Mouse (Mus musculus) limb, embryonic 14.5 days (tissue): ENCODE measurements at regions not wholly inside any gene's neighbourhood (a gene's known extent, or its start where the extent isn't known, plus 50 kb on each side); places are given as distances from the start of the nearest gene placed in this dataset.

Source experiments
- ATAC-seq: fragments of 200-750 bp; cut with Nextera tagmentation; 2 replicates; pipeline ENCODE4 v1.8.0; 2017; ENCODE audit warnings: low read depth, moderate number of reproducible peaks, moderate TSS enrichment; ENCODE audit not compliant: low FRiP score
- DNase-seq: peaks from one replicate; pipeline ENCODE4 v3.0.0-alpha.2; 2015; ENCODE audit warnings: low spot score
- H3K27ac ChIP-seq: fragments of 300-500 bp; sonication (generic); replicated peaks from 2 replicates; pipeline ENCODE4 v1.5.1; 2014; ENCODE audit warnings: low read depth, mild to moderate bottlenecking, low read length, moderate library complexity, mixed read lengths
- H3K27me3 ChIP-seq: fragments of 300-500 bp; sonication (generic); 2 replicates; pipeline ENCODE4 v1.6.1; 2014; ENCODE audit warnings: low read length, mixed read lengths; ENCODE audit not compliant: control insufficient read depth, insufficient read depth
- H3K36me3 ChIP-seq: fragments of 300-500 bp; sonication (generic); 2 replicates; pipeline ENCODE4 v1.6.1; 2014; ENCODE audit warnings: mild to moderate bottlenecking, low read length, moderate library complexity, mixed read lengths; ENCODE audit not compliant: control insufficient read depth, insufficient read depth
- H3K4me1 ChIP-seq: fragments of 300-500 bp; sonication (generic); 2 replicates; pipeline ENCODE4 v1.6.1; 2014; ENCODE audit warnings: antibody characterized with exemption, low read length, mixed read lengths; ENCODE audit not compliant: control insufficient read depth, insufficient read depth
- H3K4me2 ChIP-seq: fragments of 300-500 bp; sonication (generic); replicated peaks from 2 replicates; pipeline ENCODE4 v1.6.1; 2014; ENCODE audit warnings: low read depth, mild to moderate bottlenecking, low read length, moderate library complexity; ENCODE audit not compliant: severe bottlenecking
- H3K4me3 ChIP-seq: fragments of 300-500 bp; sonication (generic); replicated peaks from 2 replicates; pipeline ENCODE4 v1.5.1; 2014; ENCODE audit warnings: low read length
- H3K9ac ChIP-seq: fragments of 300-500 bp; sonication (generic); 2 replicates; pipeline ENCODE4 v1.6.1; 2014; ENCODE audit warnings: mild to moderate bottlenecking, low read depth, low read length, moderate library complexity; ENCODE audit not compliant: severe bottlenecking
- H3K9me3 ChIP-seq: fragments of 300-500 bp; sonication (generic); 2 replicates; pipeline ENCODE4 v1.6.1; 2016; ENCODE audit warnings: low read length; ENCODE audit not compliant: control insufficient read depth
- POLR2A ChIP-seq: fragments of 200-500 bp; IDR thresholded peaks from 2 replicates; pipeline ENCODE4 v1.8.0; 2012; ENCODE audit warnings: inconsistent platforms, mild to moderate bottlenecking, moderate library complexity, borderline replicate concordance; ENCODE audit not compliant: insufficient read depth, insufficient read length; ENCODE audit errors: extremely low read depth
- WGBS: fragments of 180-500 bp; shearing (Covaris S2); extraction: QIAGEN DNeasy Blood & Tissue Kit; methylation state at CpG from one replicate; pipeline ENCODE4 v1.1.7; 2014; 5-methylcytosine and 5-hydroxymethylcytosine counted together

DNA sequence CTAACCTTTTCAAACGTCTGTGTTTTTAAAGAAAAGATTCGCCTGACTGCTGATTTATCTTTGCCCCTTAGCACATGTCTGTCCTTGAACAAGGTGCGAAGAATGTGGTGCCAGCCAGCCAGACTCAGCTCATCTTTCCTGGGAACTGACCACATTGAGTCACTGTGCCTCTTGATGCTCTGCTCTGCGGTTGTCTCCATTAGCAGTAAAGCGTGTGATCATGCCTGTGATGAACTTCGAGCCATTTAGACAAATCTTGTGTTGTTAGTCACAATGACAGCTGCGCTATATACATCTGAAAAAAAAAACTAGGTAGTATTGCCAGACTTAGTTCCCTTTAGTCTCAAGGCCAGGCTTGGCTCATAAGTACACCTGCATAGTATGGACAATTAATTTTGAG, 140.1 kb downstream of the Fam43a start:
- TF ChIP-seq POLR2A: no peak
- Histone ChIP-seq H3K4me1 (peaks cover 26% of the 10 kb centered on the region), H3K36me3 (no peaks in the 10 kb centered on the region), H3K9me3 (no peaks in the 10 kb centered on the region), H3K27ac (no peak overlapping the region), H3K4me2 (no peak overlapping the region), H3K27me3 (no peaks in the 10 kb centered on the region), H3K4me3 (no peak overlapping the region), H3K9ac (no peak overlapping the region)
- 61% methylated on average over 7 of the region's 7 CpGs for WGBS
- no peak for ATAC-seq
- DNase-seq: no peak

DNA sequence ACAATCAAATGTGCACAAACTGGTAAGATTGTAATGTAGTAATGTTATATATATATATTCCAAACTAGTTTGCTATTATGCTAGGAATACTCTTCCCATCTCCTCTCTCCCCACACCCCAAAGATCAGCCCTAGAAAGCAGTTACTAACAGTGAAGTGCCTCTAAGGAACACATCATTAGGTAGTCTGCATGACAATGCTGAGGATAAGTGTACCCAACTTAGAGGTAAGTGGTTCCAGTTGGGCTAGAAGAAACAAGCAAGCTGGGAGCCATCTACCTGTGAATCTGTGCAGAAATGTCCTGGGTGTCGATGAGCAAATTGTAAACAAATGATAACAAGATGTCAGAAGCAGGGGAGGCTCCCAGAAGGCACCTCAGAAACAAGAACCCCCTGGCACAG, 141.7 kb downstream of the Fam43a start:
- Histone ChIP-seq H3K27me3 (no peaks in the 10 kb centered on the region), H3K4me3 (no peak overlapping the region), H3K9ac (no peak overlapping the region), H3K4me2 (no peak overlapping the region), H3K36me3 (no peaks in the 10 kb centered on the region), H3K9me3 (no peaks in the 10 kb centered on the region), H3K4me1 (peaks cover 26% of the 10 kb centered on the region), H3K27ac (no peak overlapping the region)
- no peak for ATAC-seq
- DNase-seq: no peak
- no peak for TF ChIP-seq POLR2A
- WGBS: 48% methylated on average over 1 of the region's 1 CpGs

DNA sequence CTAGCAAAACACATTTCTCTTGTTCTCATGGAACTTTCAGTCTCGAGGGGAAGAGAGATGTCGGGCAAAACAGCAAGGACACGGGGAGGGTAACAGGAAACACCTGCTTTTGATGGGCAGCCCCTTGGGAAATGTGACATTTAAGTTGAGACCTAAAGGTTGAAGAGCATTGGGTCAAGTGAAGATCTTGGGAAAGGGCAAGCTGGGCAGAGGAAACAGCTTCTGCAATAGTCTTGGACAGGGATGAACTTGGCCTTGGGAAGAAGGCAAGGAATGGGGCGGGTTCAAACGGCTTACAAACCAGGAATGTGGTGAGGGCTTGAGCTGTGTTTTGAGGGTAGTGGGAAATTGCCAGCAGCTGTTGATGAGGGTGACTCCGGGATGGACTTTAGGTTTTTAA, 143.0 kb downstream of the Fam43a start:
- WGBS: 56% methylated on average over 6 of the region's 6 CpGs

DNA sequence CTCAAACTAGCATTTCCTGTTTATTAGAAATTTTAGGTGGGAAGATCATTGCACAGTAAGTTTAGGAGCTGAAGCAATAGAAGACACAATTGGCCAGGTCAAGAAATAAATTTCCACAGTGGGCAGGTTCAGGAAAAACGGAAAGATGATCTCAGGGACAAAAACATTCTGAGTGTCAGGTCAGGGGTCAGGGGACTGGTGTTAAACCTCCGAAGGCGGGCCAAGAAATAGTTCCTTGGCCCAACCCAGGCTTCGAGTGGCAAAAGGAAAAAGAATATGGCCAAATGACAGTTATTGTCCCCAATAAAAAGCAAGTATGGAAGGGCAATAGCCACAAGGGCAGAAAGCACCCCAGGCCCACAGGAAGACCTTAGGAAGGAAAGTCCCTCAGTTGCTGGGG, 144.0 kb downstream of the Fam43a start:
- H3K27ac ChIP-seq: no peak overlapping the region

More for the DNA sequence above, 143.0 kb downstream of the Fam43a start:
- H3K9me3 ChIP-seq: no peaks in the 10 kb centered on the region
- no peak overlapping the region for H3K9ac ChIP-seq
- H3K27ac ChIP-seq: no peak overlapping the region
- H3K4me2 ChIP-seq: no peak overlapping the region
- H3K4me1 ChIP-seq: peaks cover 19% of the 10 kb centered on the region
- no peak for ATAC-seq
- H3K36me3 ChIP-seq: no peaks in the 10 kb centered on the region
- no peaks in the 10 kb centered on the region for H3K27me3 ChIP-seq
- no peak for TF ChIP-seq POLR2A
- no peak overlapping the region for H3K4me3 ChIP-seq
- DNase-seq: no peak

DNA sequence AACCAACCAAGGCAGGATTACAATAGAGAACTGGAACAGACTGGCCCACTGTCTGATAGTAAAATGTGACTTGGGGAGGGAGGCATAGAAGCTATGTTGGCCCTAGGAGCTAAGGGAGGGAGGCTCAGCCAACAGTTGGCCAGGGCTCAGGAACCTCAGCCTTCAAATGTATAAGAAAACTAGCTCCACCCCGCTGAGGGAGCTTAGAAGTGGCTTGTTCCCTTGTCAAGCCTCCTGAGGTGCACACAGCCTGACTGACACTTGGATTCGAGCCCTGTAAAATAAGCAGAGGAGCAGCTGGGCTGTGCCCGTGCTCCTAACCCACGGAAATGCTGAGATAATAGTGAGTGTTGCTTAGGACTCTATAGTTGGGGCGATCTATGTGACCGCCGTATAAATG, 144.7 kb downstream of the Fam43a start:
- 69% methylated on average over 7 of the region's 7 CpGs for WGBS
- Histone ChIP-seq H3K4me1 (peaks cover 17% of the 10 kb centered on the region), H3K36me3 (no peaks in the 10 kb centered on the region), H3K4me3 (no peak overlapping the region), H3K9me3 (no peaks in the 10 kb centered on the region), H3K9ac (no peak overlapping the region), H3K4me2 (no peak overlapping the region), H3K27ac (no peak overlapping the region), H3K27me3 (no peaks in the 10 kb centered on the region)
- DNase-seq (no peak), ATAC-seq (no peak)
- TF ChIP-seq POLR2A: no peak

More for the DNA sequence above, 144.0 kb downstream of the Fam43a start:
- Histone ChIP-seq H3K9me3 (no peaks in the 10 kb centered on the region), H3K27me3 (no peaks in the 10 kb centered on the region), H3K9ac (no peak overlapping the region), H3K4me1 (peaks cover 17% of the 10 kb centered on the region), H3K36me3 (no peaks in the 10 kb centered on the region), H3K4me3 (no peak overlapping the region), H3K4me2 (no peak overlapping the region)
- no peak for ATAC-seq
- TF ChIP-seq POLR2A: no peak
- WGBS: 60% methylated on average over 4 of the region's 4 CpGs
- DNase-seq: no peak

DNA sequence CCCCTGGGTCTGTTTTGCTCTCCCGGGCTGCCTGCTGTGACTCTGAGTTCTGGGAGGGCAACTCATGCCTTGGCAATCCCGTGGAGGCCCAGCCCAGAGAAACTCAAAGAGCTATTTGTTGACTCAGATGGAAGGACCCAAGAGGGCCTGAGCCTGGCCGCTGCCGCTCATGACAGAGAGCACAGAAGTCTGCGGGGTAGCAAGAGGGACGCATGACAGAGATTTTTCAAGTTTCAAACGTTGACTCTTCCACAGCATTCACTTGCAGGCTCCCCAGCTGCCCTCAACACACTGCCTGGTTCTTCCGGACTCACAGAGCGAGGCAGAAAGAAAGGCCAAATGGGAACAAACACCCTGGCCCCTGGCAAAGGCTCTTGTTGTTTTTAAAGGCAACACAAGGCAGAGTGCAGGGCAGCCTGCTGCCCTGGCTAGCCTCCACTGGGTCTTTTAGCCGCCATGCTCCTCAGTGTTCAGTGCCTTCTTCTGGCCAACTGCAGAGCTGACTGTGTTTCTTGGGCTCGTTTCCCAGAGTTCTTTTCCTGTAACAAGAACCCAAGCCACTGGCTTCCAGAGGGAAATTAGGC, 146.2 kb downstream of the Fam43a start:
- H3K4me2 ChIP-seq: no peak overlapping the region
- no peak for ATAC-seq
- no peak overlapping the region for H3K9ac ChIP-seq
- WGBS: 49% methylated on average over 11 of the region's 11 CpGs
- TF ChIP-seq POLR2A: no peak
- no peaks in the 10 kb centered on the region for H3K36me3 ChIP-seq
- H3K4me1 ChIP-seq: peaks cover 17% of the 10 kb centered on the region
- H3K27ac ChIP-seq: peak overlapping the region; percentile 29
- H3K9me3 ChIP-seq: no peaks in the 10 kb centered on the region
- DNase-seq: peak; percentile 25
- H3K27me3 ChIP-seq: no peaks in the 10 kb centered on the region
- H3K4me3 ChIP-seq: no peak overlapping the region
